Mouse (Mus musculus) forebrain, embryonic 10.5 days (tissue): ENCODE measurements around the gene Hspg2. TPM values are rescaled to one million over a fixed set of nuclear protein-coding genes. Genes with fewer than 3 reads are reported as not detected.
A peak's percentile ranks its signal among the peaks of the same experiment; 100 is the strongest.
"Not testable (repeated sequence)": the region's sequence is repeated elsewhere in the genome, so short reads cannot be mapped to it uniquely, and the experiment has no call there.

Experiments used
- DNase-seq: peaks from one replicate; pipeline ENCODE4 v3.0.0-alpha.2; 2017; ENCODE audit warnings: low spot score; ENCODE audit errors: extremely low spot score
- H3K27ac ChIP-seq: fragments of 300-500 bp; sonication (generic); 2 replicates; pipeline ENCODE4 v1.5.1; 2016; ENCODE audit warnings: mild to moderate bottlenecking
- H3K27me3 ChIP-seq: fragments of 300-500 bp; sonication (generic); 2 replicates; pipeline ENCODE4 v1.6.1; 2016; ENCODE audit warnings: mild to moderate bottlenecking; ENCODE audit not compliant: poor library complexity, severe bottlenecking
- H3K36me3 ChIP-seq: fragments of 300-500 bp; sonication (generic); replicated peaks from 2 replicates; pipeline ENCODE4 v1.6.1; 2016; ENCODE audit warnings: mild to moderate bottlenecking, moderate library complexity
- H3K4me1 ChIP-seq: fragments of 300-500 bp; sonication (generic); 2 replicates; pipeline ENCODE4 v1.6.1; 2016
- H3K4me3 ChIP-seq: fragments of 300-500 bp; sonication (generic); 2 replicates; pipeline ENCODE4 v1.5.1; 2016; ENCODE audit warnings: mild to moderate bottlenecking, moderate library complexity
- H3K9me3 ChIP-seq: fragments of 300-500 bp; sonication (generic); 2 replicates; pipeline ENCODE4 v1.6.1; 2016; ENCODE audit warnings: mild to moderate bottlenecking, moderate library complexity
- WGBS: fragments of 180-500 bp; shearing (Covaris S2); methylation state at CpG from one replicate; pipeline ENCODE4 v1.1.7; 2016; 5-methylcytosine and 5-hydroxymethylcytosine counted together
- polyA plus RNA-seq: library from polyadenylated mRNA; unstranded; fragments of >200 nt; fragmentation: Nextera tagmentation; extraction: Ambion mirVana; gene quantifications from 2 replicates; pipeline ENCODE4 v1.2.1, GENCODE M21; 2016

Hspg2 gene
- polyA plus RNA-seq, 1 experiment from 2014 or later: 15.6 TPM

GRCm38 (mm10) chr4:137579789-137580188, 111.2 kb downstream of the Hspg2 start:
- DNase-seq: no peak

DNA sequence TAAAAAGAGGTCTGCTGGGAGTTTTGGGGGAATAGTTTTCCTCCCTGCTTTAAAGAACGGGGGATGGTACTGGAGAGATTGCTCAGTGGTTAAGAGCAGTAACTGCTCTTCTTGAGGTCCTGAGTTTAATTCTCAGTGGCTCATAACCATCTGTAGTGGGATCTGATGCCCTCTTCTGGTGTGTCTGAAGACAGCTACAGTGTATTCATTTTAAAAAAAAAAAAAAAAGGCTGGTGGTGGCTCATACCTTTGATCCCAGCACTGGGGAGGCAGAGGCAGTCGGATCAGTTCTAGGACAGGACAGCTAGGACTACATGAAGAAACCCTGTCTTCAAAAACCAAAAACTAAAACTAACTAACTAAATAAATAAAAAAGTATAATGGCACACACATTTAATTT, 111.7 kb downstream of the Hspg2 start:
- WGBS: 70% methylated on average over 2 of the region's 2 CpGs
- H3K4me3 ChIP-seq: no peak overlapping the region
- H3K36me3 ChIP-seq: no peaks in the 10 kb centered on the region
- H3K4me1 ChIP-seq: peaks cover 20% of the 10 kb centered on the region
- H3K9me3 ChIP-seq: no peaks in the 10 kb centered on the region
- H3K27ac ChIP-seq: no peak overlapping the region
- H3K27me3 ChIP-seq: peaks cover 38% of the 10 kb centered on the region
- no peak for DNase-seq

More at GRCm38 (mm10) chr4:137579789-137580188, 111.2 kb downstream of the Hspg2 start:
- Histone ChIP-seq H3K27ac (no peak overlapping the region), H3K27me3 (peaks cover 38% of the 10 kb centered on the region), H3K9me3 (no peaks in the 10 kb centered on the region), H3K4me3 (no peak overlapping the region), H3K36me3 (no peaks in the 10 kb centered on the region), H3K4me1 (peaks cover 20% of the 10 kb centered on the region)
- 58% methylated on average over 4 of the region's 4 CpGs for WGBS

DNA sequence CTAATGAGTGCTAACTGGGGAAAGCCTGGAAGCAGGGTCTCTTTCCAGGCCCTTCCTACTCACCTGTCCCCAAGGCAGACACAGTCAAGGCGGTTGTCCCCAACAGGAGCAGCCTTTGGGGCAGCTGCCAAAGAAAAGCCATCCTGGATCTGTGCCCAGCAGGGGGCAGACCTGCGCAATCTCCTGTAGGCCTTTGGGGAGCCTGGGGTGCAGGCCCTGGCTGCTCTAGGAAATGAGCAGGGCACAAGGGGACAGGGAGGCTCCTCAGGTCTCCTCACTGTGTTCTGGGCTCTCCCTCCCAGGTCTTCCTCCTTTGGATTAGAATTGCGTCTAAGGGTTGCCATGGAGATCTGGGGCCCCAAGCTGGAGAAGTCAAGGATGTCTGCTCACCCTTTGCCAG, 113.2 kb downstream of the Hspg2 start:
- peak overlapping the region; percentile 51; the same call in 1 of the 2 replicates for H3K27ac ChIP-seq
- no peaks in the 10 kb centered on the region for H3K9me3 ChIP-seq
- no peak for DNase-seq
- peaks cover 38% of the 10 kb centered on the region for H3K27me3 ChIP-seq
- H3K4me3 ChIP-seq: no peak overlapping the region
- H3K36me3 ChIP-seq: no peaks in the 10 kb centered on the region
- H3K4me1 ChIP-seq: peaks cover 20% of the 10 kb centered on the region
- WGBS: 31% methylated on average over 3 of the region's 3 CpGs

- not testable (repeated sequence) for H3K27me3 ChIP-seq, H3K4me3 ChIP-seq, H3K27ac ChIP-seq, DNase-seq, H3K9me3 ChIP-seq, H3K4me1 ChIP-seq, H3K36me3 ChIP-seq
- 82% methylated on average over 2 of the region's 3 CpGs for WGBS
Observed at GRCm38 (mm10) chr4:137589095-137589494, 120.5 kb downstream of the Hspg2 start.

GRCm38 (mm10) chr4:137589586-137589985, 121.0 kb downstream of the Hspg2 start:
- no peak for DNase-seq
- Histone ChIP-seq H3K4me3 (no peak overlapping the region), H3K27ac (no peak overlapping the region), H3K9me3 (no peaks in the 10 kb centered on the region), H3K27me3 (no peaks in the 10 kb centered on the region), H3K36me3 (no peaks in the 10 kb centered on the region), H3K4me1 (peaks cover 5% of the 10 kb centered on the region)
- 87% methylated on average over 3 of the region's 3 CpGs for WGBS

DNA sequence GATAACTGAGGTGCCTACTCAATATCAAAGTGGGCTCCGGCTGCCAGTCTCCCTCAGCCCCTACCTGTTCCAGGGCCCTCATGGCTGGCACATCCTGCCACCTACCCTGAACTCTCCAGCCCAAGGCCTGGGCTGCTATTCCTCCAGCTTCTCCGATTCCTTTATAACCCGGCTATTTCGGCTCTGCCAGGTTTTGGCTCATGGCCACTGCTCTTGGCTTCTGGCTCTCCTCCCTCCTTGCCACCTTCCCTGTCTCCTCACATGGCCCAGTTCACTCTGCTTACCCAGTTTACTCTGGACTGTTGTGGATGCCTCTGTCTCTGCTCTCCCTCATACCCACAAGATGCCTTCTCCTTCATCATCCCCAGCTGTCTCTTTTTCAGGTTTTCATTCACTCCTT, 122.4 kb downstream of the Hspg2 start:
- DNase-seq: no peak
- H3K9me3 ChIP-seq: no peaks in the 10 kb centered on the region
- 85% methylated on average over 4 of the region's 4 CpGs for WGBS
- H3K4me3 ChIP-seq: no peak overlapping the region
- H3K36me3 ChIP-seq: 0 out of 2 replicates have a peak, but pooled peaks cover 6% of the 10 kb centered on the region
- H3K27me3 ChIP-seq: no peaks in the 10 kb centered on the region
- H3K27ac ChIP-seq: no peak overlapping the region
- peaks cover 18% of the 10 kb centered on the region for H3K4me1 ChIP-seq

DNA sequence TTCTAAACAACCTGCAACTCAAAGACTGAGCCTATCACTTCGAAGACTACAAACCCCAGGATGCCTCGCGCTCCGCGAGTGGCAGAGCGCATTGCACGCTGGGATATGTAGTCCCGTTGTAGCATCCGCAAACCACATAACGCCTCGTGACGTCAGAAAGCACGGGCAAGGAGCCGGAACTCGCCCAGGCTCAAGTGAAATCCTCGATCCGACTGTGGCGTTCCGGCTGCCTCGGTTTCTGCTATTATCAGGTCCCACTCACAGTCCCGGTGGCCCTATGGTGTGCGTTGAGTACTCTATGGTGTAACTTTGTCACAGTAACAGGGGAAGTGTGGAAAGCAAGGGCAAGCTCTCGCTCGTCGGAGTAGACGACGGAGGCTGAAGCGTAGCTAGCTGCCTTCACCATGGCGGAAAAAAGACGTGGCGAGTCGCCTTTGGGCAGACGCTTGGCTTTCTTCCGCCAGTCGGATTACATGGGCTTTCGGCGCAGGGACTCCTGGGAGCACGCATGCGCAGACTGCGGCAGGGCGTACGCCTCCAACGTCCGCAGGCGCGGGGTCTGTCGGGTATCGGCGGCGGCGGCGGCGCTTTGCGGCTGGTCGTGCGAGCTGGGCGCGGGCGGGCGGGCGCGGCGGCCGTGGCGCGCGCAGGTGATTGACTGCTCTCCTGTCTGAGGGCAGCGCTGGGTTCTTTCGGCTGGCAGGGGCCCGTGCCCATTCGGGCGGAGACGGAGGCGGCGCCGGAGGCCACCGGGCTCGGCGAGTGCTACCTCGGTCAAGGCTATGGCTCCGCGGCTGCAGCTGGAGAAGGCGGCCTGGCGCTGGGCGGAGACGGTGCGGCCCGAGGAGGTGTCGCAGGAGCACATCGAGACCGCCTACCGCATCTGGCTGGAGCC, 125.3 kb downstream of the Hspg2 start, which contains the start of gene Usp48:
Gene Usp48, plus strand, starts transcription at position 155 of the 895 bp plus-strand sequence.
- H3K27me3 ChIP-seq: no peaks in the 10 kb centered on the region
- H3K9me3 ChIP-seq: no peaks in the 10 kb centered on the region
- H3K4me3 ChIP-seq: peak within 1 kb of the TSS; percentile 90
- WGBS: under 1% methylated on average over 92 of the region's 92 CpGs
- peak within 1 kb of the TSS; percentile 95 for H3K27ac ChIP-seq
- H3K36me3 ChIP-seq: peaks cover 15% of the 10 kb centered on the region
- DNase-seq: peak; percentile 98
- H3K4me1 ChIP-seq: peaks cover 44% of the 10 kb centered on the region

DNA sequence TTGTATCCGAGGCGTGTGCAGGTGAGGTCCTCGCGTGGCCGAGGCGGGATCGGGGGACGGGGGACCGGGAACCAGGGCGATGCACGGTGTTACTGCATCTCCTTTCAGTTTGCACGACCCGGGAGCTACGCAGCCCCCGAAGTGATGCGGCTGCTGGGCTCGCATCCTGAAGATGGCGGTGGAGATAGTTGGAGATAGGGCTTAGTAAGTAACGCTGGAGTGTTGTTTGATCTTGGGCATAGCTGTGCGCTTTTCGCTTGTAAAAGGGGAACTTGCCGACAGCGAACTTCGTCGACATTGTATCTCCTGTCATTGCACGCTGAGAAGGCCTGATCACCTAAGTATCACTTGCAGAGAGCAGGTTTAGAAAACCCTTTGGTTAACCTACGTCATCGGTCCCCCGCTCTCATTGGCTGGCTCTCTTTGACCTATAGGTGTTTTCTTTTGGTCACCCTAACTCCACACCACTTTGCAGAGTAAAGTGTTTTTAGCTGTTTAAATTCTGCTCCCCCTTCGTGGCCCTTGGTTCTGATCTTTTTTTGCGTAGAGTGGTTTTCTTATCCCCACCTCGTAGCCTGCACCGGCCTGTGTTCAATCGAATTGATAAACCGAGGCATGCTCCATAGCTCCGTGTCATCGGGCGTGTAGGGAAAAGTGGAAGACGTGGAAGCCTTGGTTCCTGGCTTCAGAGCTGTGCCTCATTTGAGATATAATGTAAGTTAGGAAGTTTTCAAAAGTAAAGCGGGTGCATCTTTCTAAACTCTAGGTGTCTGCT, 126.1 kb downstream of the Hspg2 start:
- Histone ChIP-seq H3K9me3 (no peaks in the 10 kb centered on the region), H3K36me3 (peaks cover 15% of the 10 kb centered on the region), H3K27me3 (no peaks in the 10 kb centered on the region), H3K27ac (peak overlapping the region; percentile 95), H3K4me3 (peak overlapping the region; percentile 90), H3K4me1 (peaks cover 52% of the 10 kb centered on the region)
- no peak for DNase-seq
- WGBS: 6% methylated on average over 40 of the region's 40 CpGs

GRCm38 (mm10) chr4:137597098-137597630, 128.6 kb downstream of the Hspg2 start:
- no peak overlapping the region for H3K4me3 ChIP-seq
- no peak for DNase-seq
- peaks cover 64% of the 10 kb centered on the region for H3K4me1 ChIP-seq
- WGBS: 94% methylated on average over 4 of the region's 4 CpGs
- no peaks in the 10 kb centered on the region for H3K9me3 ChIP-seq
- H3K27ac ChIP-seq: no peak overlapping the region
- H3K27me3 ChIP-seq: no peaks in the 10 kb centered on the region
- peaks cover 15% of the 10 kb centered on the region for H3K36me3 ChIP-seq

- Histone ChIP-seq H3K36me3 (peaks cover 15% of the 10 kb centered on the region), H3K27ac (no peak overlapping the region), H3K4me3 (no peak overlapping the region), H3K4me1 (peaks cover 69% of the 10 kb centered on the region), H3K27me3 (no peaks in the 10 kb centered on the region), H3K9me3 (no peaks in the 10 kb centered on the region)
- no peak for DNase-seq
- 70% methylated on average over 5 of the region's 5 CpGs for whole genome bisulfite sequencing
Observed at GRCm38 (mm10) chr4:137598577-137598976, 130.0 kb downstream of the Hspg2 start.

- no peak overlapping the region for H3K4me3 ChIP-seq
- no peak overlapping the region for H3K27ac ChIP-seq
- no peaks in the 10 kb centered on the region for H3K9me3 ChIP-seq
- WGBS: 88% methylated on average over 11 of the region's 11 CpGs
- DNase-seq: no peak
- H3K27me3 ChIP-seq: no peaks in the 10 kb centered on the region
- peaks cover 45% of the 10 kb centered on the region for H3K36me3 ChIP-seq
- peaks cover 35% of the 10 kb centered on the region for H3K4me1 ChIP-seq
Observed at GRCm38 (mm10) chr4:137603449-137604171, 135.0 kb downstream of the Hspg2 start.

DNA sequence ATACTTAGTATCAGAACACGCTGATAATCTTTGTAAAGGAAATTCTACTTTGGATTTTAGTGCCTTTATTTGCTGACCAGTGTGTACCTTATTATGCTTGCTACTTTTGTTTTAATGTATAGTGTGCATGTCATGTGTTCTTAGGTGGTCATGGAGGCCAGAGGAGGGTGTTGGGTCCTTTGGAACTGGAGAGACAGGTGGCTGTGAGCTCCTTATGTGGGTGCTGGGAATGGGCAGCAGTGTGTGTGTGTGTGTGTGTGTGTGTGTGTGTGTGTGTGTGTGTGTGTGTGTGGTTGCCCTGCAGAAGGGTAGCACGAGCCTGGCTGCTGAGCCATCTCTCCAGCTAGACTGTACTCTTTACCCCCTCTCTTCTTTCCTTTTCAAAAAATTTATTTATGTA, 138.5 kb downstream of the Hspg2 start:
- 86% methylated on average over 2 of the region's 2 CpGs for WGBS
- Histone ChIP-seq H3K4me1 (peaks cover 12% of the 10 kb centered on the region; the same call in 1 of the 2 replicates), H3K4me3 (no peak overlapping the region), H3K9me3 (no peaks in the 10 kb centered on the region), H3K27ac (no peak overlapping the region), H3K36me3 (peaks cover 79% of the 10 kb centered on the region), H3K27me3 (no peaks in the 10 kb centered on the region)
- no peak for DNase-seq
